Comparison of ENCODE assay signal across 8 mouse cellular contexts in genomic region chr12:29937851-29938375, GRCm38 (mm10). TPM values are rescaled to one million over a fixed set of nuclear protein-coding genes. Genes with fewer than 3 reads are reported as not detected.
A peak's percentile ranks its signal among the peaks of the same experiment; 100 is the strongest.
DNase-seq lines count a peak whose midpoint lies in the region; ATAC-seq and TF ChIP-seq lines count a peak whose summit lies in the region.

No protein-coding gene starts in this region.

- TF ChIP-seq CTCF in C2C12 (IDR thresholded peaks at IDR 0.05; ENCODE audit: control insufficient read depth, insufficient read depth, insufficient read length) = no peak
- TF ChIP-seq CTCF in lung, postnatal 0 days (IDR thresholded peaks at IDR 0.05) = peak; percentile 18; the same call in 1 of the 2 replicates

- ATAC-seq in lung, postnatal 0 days = peak; percentile 86

- H3ac ChIP-seq in C2C12 (ENCODE audit: control insufficient read depth, insufficient read length, low read depth) = peak overlapping the region; percentile 87

- peak overlapping the region; percentile 90 for H3K4me2 ChIP-seq in lung, postnatal 0 days (replicated peaks; ENCODE audit: low read depth, low read length)

- H3K27me3 ChIP-seq in C2C12 (ENCODE audit: control insufficient read depth, insufficient read depth, insufficient read length) = no peaks in the 10 kb centered on the region
- no peaks in the 10 kb centered on the region for H3K27me3 ChIP-seq in lung, postnatal 0 days (replicated peaks; ENCODE audit: insufficient read depth, low read length)

- DNase-seq in adrenal gland, adult 8-10 months = peak; percentile 25
- peak; percentile 85 for DNase-seq in forelimb bud, embryonic 11.5 days (ENCODE audit: low read depth, low spot score)
- peak; percentile 87 for DNase-seq in heart, postnatal 4 days
- peak; percentile 64 to 72 for DNase-seq in layer of hippocampus, postnatal 14 days (ENCODE audit: low spot score in 2 of 2)
- DNase-seq in lung, postnatal 0 days (ENCODE audit: low spot score) = peak; percentile 64
- peak; percentile 71 for DNase-seq in right cerebral cortex, adult 18-20 months
- no peak for DNase-seq in c-Kit-positive CD71-positive TER-119-positive erythroid progenitor cells, embryonic 14.5 days (ENCODE audit: low spot score)

- no peaks in the 10 kb centered on the region for H3K36me3 ChIP-seq in C2C12 (ENCODE audit: control insufficient read depth, insufficient read depth)
- no peaks in the 10 kb centered on the region for H3K36me3 ChIP-seq in lung, postnatal 0 days (ENCODE audit: insufficient read depth, low read length)

- H3K9me3 ChIP-seq in lung, postnatal 0 days (ENCODE audit: low read length) = no peaks in the 10 kb centered on the region

- no peak for TF ChIP-seq EP300 in lung, postnatal 0 days (IDR thresholded peaks at IDR 0.05)

- peak overlapping the region; percentile 61 for H3K4me3 ChIP-seq in C2C12 (ENCODE audit: insufficient read depth, poor library complexity, severe bottlenecking)
- H3K4me3 ChIP-seq in lung, postnatal 0 days (ENCODE audit: low read depth, low read length) = peak overlapping the region; percentile 69

- WGBS in lung, postnatal 0 days = 1% methylated on average over 21 of the region's 49 CpGs

- H3K9ac ChIP-seq in lung, postnatal 0 days (replicated peaks; ENCODE audit: low read depth) = peak overlapping the region; percentile 54

- peaks cover 44% of the 10 kb centered on the region for H3K79me3 ChIP-seq in C2C12 (ENCODE audit: low read depth)

- peak overlapping the region; percentile 70 for H3K27ac ChIP-seq in lung, postnatal 0 days (ENCODE audit: low read length)

- peaks cover 12% of the 10 kb centered on the region; the same call in 1 of the 2 replicates for H3K4me1 ChIP-seq in lung, postnatal 0 days (ENCODE audit: insufficient read depth, low read depth, low read length)

- H3K79me2 ChIP-seq in C2C12 (ENCODE audit: control insufficient read depth, insufficient read depth) = peaks cover 56% of the 10 kb centered on the region

TF ChIP-seq in C2C12, 6 proteins besides CTCF, POLR2A, EP300 and RAD21:
- TF ChIP-seq MYOD1 (IDR thresholded peaks at IDR 0.05; ENCODE audit: control insufficient read depth, insufficient read length, low read depth) (peak; percentile 10), MAX (IDR thresholded peaks at IDR 0.05) (no peak)

RNA-seq across cellular contexts. Expression of gene Pxdn, which starts 0.5 kb away (rescaled TPM):
- polyA plus RNA-seq in C2C12 (2012; fragmentation: generic; extraction: Trizol) = 22.8 TPM
- total RNA-seq in adrenal gland, adult 8-10 months (2022) = 10 to 100 TPM; 41.0 to 51.5 (median 44.3) TPM
- total RNA-seq in heart, postnatal 4 days (2021) = 100 to 1,000 TPM; 219 to 225 TPM
- 10 to 100 TPM; 73.9 to 82.6 TPM for total RNA-seq in layer of hippocampus, postnatal 14 days (2021)
- 56.1 and 66.0 TPM in 2 replicates for polyA plus RNA-seq in lung, postnatal 0 days (2015; fragmentation: Nextera tagmentation; extraction: Ambion mirVana)
